Mouse (Mus musculus): ENCODE data around the gene Tek. TPM values are rescaled to one million over a fixed set of nuclear protein-coding genes. Genes with fewer than 3 reads are reported as not detected.

Tek gene
- total and polyA plus RNA-seq, 3 experiments, result 0.28 to 0.58 TPM; not detected in 1

- Histone ChIP-seq H3K79me2 (ENCODE audit: control insufficient read depth, insufficient read depth, low read length, poor library complexity) (no peaks in the 10 kb centered on the region), H3K9me3 (replicated peaks; ENCODE audit: insufficient read depth, low read length) (no peaks in the 10 kb centered on the region), H3K4me1 (ENCODE audit: control insufficient read depth in 1 of 2, insufficient read depth in 2 of 2, low read length in 2 of 2) (no peaks in the 10 kb centered on the region), H3K36me3 (ENCODE audit: control insufficient read depth in 1 of 2, insufficient read depth in 2 of 2, low read length in 2 of 2) (peaks cover 0 to 2% of the 10 kb centered on the region in 2 experiments; a peak in 1 of 4 replicates), H3K27me3 (ENCODE audit: control insufficient read depth in 1 of 2, insufficient read depth in 2 of 2, low read length in 2 of 2) (no peaks in the 10 kb centered on the region; a peak in 1 of 4 replicates), H3K4me3 (ENCODE audit: control insufficient read depth in 1 of 2, insufficient read depth in 1 of 2, low read depth in 2 of 2, low read length in 2 of 2) (no peak overlapping the region), H3K27ac (ENCODE audit: control insufficient read depth, low read depth, low read length) (no peak overlapping the region), H3K9ac (ENCODE audit: control insufficient read depth, low read depth, low read length, poor library complexity, severe bottlenecking) (no peak overlapping the region)
- no peak for DNase-seq (ENCODE audit: low read depth, low spot score)
- TF ChIP-seq MAZ (IDR thresholded peaks at IDR 0.05; ENCODE audit: low read depth, low read length) (no peak), ELF1 (IDR thresholded peaks at IDR 0.05; ENCODE audit: low read depth, low read length) (no peak), MYC (IDR thresholded peaks at IDR 0.05; ENCODE audit: low read depth, low read length) (no peak), POLR2A (IDR thresholded peaks at IDR 0.05; ENCODE audit: control insufficient read depth in 1 of 2, insufficient read depth in 1 of 2, low read depth in 1 of 2, low read length in 2 of 2, poor library complexity in 1 of 2) (no peak), CTCF (IDR thresholded peaks at IDR 0.05 in 2 of 3, conservative IDR thresholded peaks at IDR 0.05 in 1 of 3; ENCODE audit: control insufficient read depth in 1 of 3, insufficient read depth in 1 of 3, low read depth in 2 of 3, low read length in 3 of 3, poor library complexity in 1 of 3, severe bottlenecking in 1 of 3) (no peak), USF2 (IDR thresholded peaks at IDR 0.05; ENCODE audit: borderline replicate concordance in 1 of 2, insufficient read depth in 1 of 2, low read depth in 1 of 2, low read length in 2 of 2) (no peak), RAD21 (IDR thresholded peaks at IDR 0.05; ENCODE audit: low read depth, low read length) (no peak), SMC3 (IDR thresholded peaks at IDR 0.05; ENCODE audit: low read depth, low read length) (no peak)
Measured at GRCm38 (mm10) chr4:94853301-94853700, 114.2 kb downstream of the Tek start.

DNA sequence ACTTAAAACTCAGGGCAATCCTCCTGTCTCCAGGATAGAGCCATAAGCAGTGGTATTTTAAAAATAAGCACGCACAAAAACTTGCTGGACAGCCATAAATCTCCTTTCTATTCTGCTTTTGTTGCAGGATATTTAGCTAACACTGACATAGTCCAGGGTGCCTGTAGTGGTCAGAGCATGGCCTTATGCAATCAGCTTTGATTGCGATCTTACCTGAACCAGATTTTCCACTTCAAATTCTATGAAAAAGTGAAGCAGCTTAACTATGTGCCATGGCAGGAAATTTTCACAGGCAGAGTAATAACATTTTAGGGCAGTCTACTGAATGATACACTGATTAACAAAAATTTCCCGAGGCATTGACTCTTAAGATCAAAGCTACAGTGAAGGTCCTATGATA is 115.2 kb downstream of the Tek start:
- no peak overlapping the region for H3K9ac ChIP-seq (ENCODE audit: control insufficient read depth, low read depth, low read length, poor library complexity, severe bottlenecking)
- H3K36me3 ChIP-seq (ENCODE audit: control insufficient read depth in 1 of 2, insufficient read depth in 2 of 2, low read length in 2 of 2), result peaks cover 0 to 2% of the 10 kb centered on the region in 2 experiments; a peak in 1 of 4 replicates
- no peaks in the 10 kb centered on the region for H3K79me2 ChIP-seq (ENCODE audit: control insufficient read depth, insufficient read depth, low read length, poor library complexity)
- H3K4me3 ChIP-seq (ENCODE audit: control insufficient read depth in 1 of 2, insufficient read depth in 1 of 2, low read depth in 2 of 2, low read length in 2 of 2), result no peak overlapping the region
- no peak overlapping the region for H3K27ac ChIP-seq (ENCODE audit: control insufficient read depth, low read depth, low read length)
- H3K4me1 ChIP-seq (ENCODE audit: control insufficient read depth in 1 of 2, insufficient read depth in 2 of 2, low read length in 2 of 2), result no peaks in the 10 kb centered on the region
- TF ChIP-seq MYB (IDR thresholded peaks at IDR 0.05; ENCODE audit: low read depth, low read length) (no peak), GATA1 (IDR thresholded peaks at IDR 0.05; ENCODE audit: low read depth, low read length) (no peak), CHD1 (IDR thresholded peaks at IDR 0.05; ENCODE audit: low read depth, low read length) (no peak), UBTF (IDR thresholded peaks at IDR 0.05; ENCODE audit: borderline replicate concordance, insufficient read depth, low read depth, low read length) (no peak), HCFC1 (IDR thresholded peaks at IDR 0.05; ENCODE audit: low read depth, low read length) (no peak), RAD21 (IDR thresholded peaks at IDR 0.05; ENCODE audit: low read depth, low read length) (no peak), NELFE (IDR thresholded peaks at IDR 0.05; ENCODE audit: low read depth, low read length) (no peak), KAT2A (conservative IDR thresholded peaks at IDR 0.05; ENCODE audit: low read depth, low read length) (no peak)
- no peaks in the 10 kb centered on the region for H3K9me3 ChIP-seq (replicated peaks; ENCODE audit: insufficient read depth, low read length)
- no peaks in the 10 kb centered on the region for H3K27me3 ChIP-seq (ENCODE audit: control insufficient read depth in 1 of 2, insufficient read depth in 2 of 2, low read length in 2 of 2)
- no peak for DNase-seq (ENCODE audit: low read depth, low spot score)

- TF ChIP-seq GATA1 (IDR thresholded peaks at IDR 0.05; ENCODE audit: low read depth, low read length) (0 out of 2 replicates have a peak, but pooled peaks have one; percentile 8), TCF12 (IDR thresholded peaks at IDR 0.05; ENCODE audit: low read depth, low read length) (peak; percentile 21; the same call in 1 of the 2 replicates), RAD21 (IDR thresholded peaks at IDR 0.05; ENCODE audit: low read depth, low read length) (no peak)
- no peak overlapping the region for H3K9ac ChIP-seq (ENCODE audit: control insufficient read depth, low read depth, low read length, poor library complexity, severe bottlenecking)
- no peak for DNase-seq (ENCODE audit: low read depth, low spot score)
- H3K36me3 ChIP-seq (ENCODE audit: control insufficient read depth in 1 of 2, insufficient read depth in 2 of 2, low read length in 2 of 2), result peaks cover 0 to 2% of the 10 kb centered on the region in 2 experiments; a peak in 1 of 4 replicates
- H3K4me1 ChIP-seq (ENCODE audit: control insufficient read depth in 1 of 2, insufficient read depth in 2 of 2, low read length in 2 of 2), result no peaks in the 10 kb centered on the region
- no peak overlapping the region for H3K27ac ChIP-seq (ENCODE audit: control insufficient read depth, low read depth, low read length)
- H3K4me3 ChIP-seq (ENCODE audit: control insufficient read depth in 1 of 2, insufficient read depth in 1 of 2, low read depth in 2 of 2, low read length in 2 of 2), result no peak overlapping the region
- no peaks in the 10 kb centered on the region for H3K79me2 ChIP-seq (ENCODE audit: control insufficient read depth, insufficient read depth, low read length, poor library complexity)
- no peaks in the 10 kb centered on the region for H3K27me3 ChIP-seq (ENCODE audit: control insufficient read depth in 1 of 2, insufficient read depth in 2 of 2, low read length in 2 of 2)
- H3K9me3 ChIP-seq (replicated peaks; ENCODE audit: insufficient read depth, low read length), result no peaks in the 10 kb centered on the region
Measured at GRCm38 (mm10) chr4:94855201-94855600, 116.1 kb downstream of the Tek start.
